8 mouse cellular contexts compared by ENCODE assay signal in the genomic region with DNA sequence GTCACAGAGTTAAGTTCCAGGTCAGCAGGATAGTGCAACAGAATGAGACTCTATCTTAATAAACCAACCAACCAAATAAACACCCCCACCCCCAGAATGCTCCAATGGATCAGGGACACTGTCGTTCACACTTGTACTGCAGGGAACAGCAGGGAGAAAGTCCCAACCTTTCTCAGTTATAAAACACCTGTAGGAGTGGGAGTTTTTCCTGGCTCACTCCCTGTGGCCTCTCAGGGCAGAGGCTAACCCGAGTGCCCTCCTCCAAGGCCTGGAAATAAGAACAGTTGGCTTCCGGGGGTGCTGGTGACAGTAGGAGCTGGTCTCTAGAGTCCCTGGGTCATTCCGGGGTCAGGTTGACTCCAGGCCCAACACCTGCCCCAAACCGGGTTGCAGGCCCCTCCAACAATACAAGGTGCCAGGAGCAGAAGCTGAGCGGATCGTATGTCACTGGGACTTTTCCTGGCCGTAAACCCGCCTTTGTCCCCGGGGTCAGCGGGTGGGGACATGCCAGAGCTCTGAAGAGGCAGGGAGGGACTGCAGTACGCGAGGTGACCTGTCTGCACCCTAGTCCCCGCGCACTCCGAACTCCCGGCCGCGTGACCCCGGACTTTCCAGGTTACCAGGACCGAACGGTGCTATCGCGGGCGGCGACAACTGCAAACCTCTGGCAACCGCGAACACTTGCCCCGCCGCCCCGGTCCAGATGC. TPM values are rescaled to one million over a fixed set of nuclear protein-coding genes. Genes with fewer than 3 reads are reported as not detected.
DNase-seq lines count a peak whose midpoint lies in the region; ATAC-seq and TF ChIP-seq lines count a peak whose summit lies in the region.

No protein-coding gene starts in this region.

- H3K4me1 ChIP-seq in lung, adult 2 months (ENCODE audit: control insufficient read depth, insufficient read depth, low read length): peaks cover 3% of the 10 kb centered on the region
- no peaks in the 10 kb centered on the region for H3K4me1 ChIP-seq in embryonic facial prominence, embryonic 11.5 days (ENCODE audit: control insufficient read depth, insufficient read depth, low read length)
- no peaks in the 10 kb centered on the region for H3K4me1 ChIP-seq in intestine, postnatal 0 days (replicated peaks; ENCODE audit: control insufficient read depth, insufficient read depth, low read length)
- peaks cover 54% of the 10 kb centered on the region for H3K4me1 ChIP-seq in midbrain, embryonic 12.5 days

- H3K9me3 ChIP-seq in embryonic facial prominence, embryonic 11.5 days (replicated peaks; ENCODE audit: control insufficient read depth, low read length): no peaks in the 10 kb centered on the region
- no peaks in the 10 kb centered on the region for H3K9me3 ChIP-seq in intestine, postnatal 0 days (ENCODE audit: control insufficient read depth)
- H3K9me3 ChIP-seq in midbrain, embryonic 12.5 days: no peaks in the 10 kb centered on the region

- DNase-seq in lung, adult 2 months: no peak
- no peak for DNase-seq in lung, postnatal 25 days (ENCODE audit: low spot score)
- no peak for DNase-seq in embryonic facial prominence, embryonic 11.5 days (ENCODE audit: low spot score)
- no peak for DNase-seq in thymus, postnatal 25 days
- no peak for DNase-seq in gastrocnemius, postnatal 10 days

- peak overlapping the region; percentile 56; the same call in 1 of the 2 replicates for H3K27ac ChIP-seq in embryonic facial prominence, embryonic 11.5 days (replicated peaks; ENCODE audit: low read depth, low read length)
- peak overlapping the region; percentile 91 for H3K27ac ChIP-seq in intestine, postnatal 0 days (ENCODE audit: low read depth, low read length)
- H3K27ac ChIP-seq in midbrain, embryonic 12.5 days (replicated peaks): peak overlapping the region; percentile 69

- WGBS in lung, adult 2 months: 2% methylated on average over 31 of the region's 31 CpGs
- WGBS in embryonic facial prominence, embryonic 11.5 days: 2% methylated on average over 31 of the region's 31 CpGs
- WGBS in intestine, postnatal 0 days: under 1% methylated on average over 31 of the region's 31 CpGs
- 2% methylated on average over 31 of the region's 31 CpGs for WGBS in midbrain, embryonic 12.5 days

- TF ChIP-seq POLR2A in lung, adult 2 months (IDR thresholded peaks at IDR 0.05; ENCODE audit: borderline replicate concordance, extremely low read depth, low read depth, low read length): no peak

- peak overlapping the region; percentile 70 for H3K4me2 ChIP-seq in embryonic facial prominence, embryonic 11.5 days (ENCODE audit: low read depth, low read length)
- H3K4me2 ChIP-seq in intestine, postnatal 0 days (replicated peaks; ENCODE audit: low read depth): peak overlapping the region; percentile 92
- peak overlapping the region; percentile 86 for H3K4me2 ChIP-seq in midbrain, embryonic 12.5 days (replicated peaks)

- peak overlapping the region; percentile 91 for H3K4me3 ChIP-seq in lung, adult 2 months (replicated peaks; ENCODE audit: extremely low read depth, low read depth, low read length)
- peak overlapping the region; percentile 76 for H3K4me3 ChIP-seq in embryonic facial prominence, embryonic 11.5 days (ENCODE audit: low read depth, low read length)
- peak overlapping the region; percentile 85 for H3K4me3 ChIP-seq in intestine, postnatal 0 days (ENCODE audit: low read depth, low read length)
- H3K4me3 ChIP-seq in midbrain, embryonic 12.5 days: peak overlapping the region; percentile 76

- H3K36me3 ChIP-seq in embryonic facial prominence, embryonic 11.5 days (replicated peaks; ENCODE audit: control insufficient read depth, insufficient read depth, low read depth, low read length): no peaks in the 10 kb centered on the region
- H3K36me3 ChIP-seq in intestine, postnatal 0 days (ENCODE audit: control insufficient read depth, insufficient read depth): peaks cover 24% of the 10 kb centered on the region
- H3K36me3 ChIP-seq in midbrain, embryonic 12.5 days: peaks cover 4% of the 10 kb centered on the region; the same call in 1 of the 2 replicates

- peak; percentile 31 for ATAC-seq in embryonic facial prominence, embryonic 11.5 days (replicated peaks; ENCODE audit: insufficient number of reproducible peaks, low FRiP score, low TSS enrichment, low read depth)
- peak; percentile 75 for ATAC-seq in intestine, postnatal 0 days
- peak; percentile 0; the same call in 1 of the 2 replicates for ATAC-seq in midbrain, embryonic 12.5 days (ENCODE audit: low FRiP score, low read depth)
- no peak for ATAC-seq in frontal cortex, adult (ENCODE audit: low TSS enrichment)

- no peak for TF ChIP-seq CTCF in lung, adult 2 months (IDR thresholded peaks at IDR 0.05; ENCODE audit: insufficient read depth, low read length)
- no peak for TF ChIP-seq CTCF in intestine, postnatal 0 days (IDR thresholded peaks at IDR 0.05; ENCODE audit: low read depth)

- peak overlapping the region; percentile 85 for H3K9ac ChIP-seq in embryonic facial prominence, embryonic 11.5 days (replicated peaks; ENCODE audit: low read length)
- peak overlapping the region; percentile 82 for H3K9ac ChIP-seq in intestine, postnatal 0 days (ENCODE audit: low read depth, low read length)
- H3K9ac ChIP-seq in midbrain, embryonic 12.5 days (replicated peaks): peak overlapping the region; percentile 85

- no peaks in the 10 kb centered on the region for H3K27me3 ChIP-seq in embryonic facial prominence, embryonic 11.5 days (ENCODE audit: control insufficient read depth, insufficient read depth, low read length)
- H3K27me3 ChIP-seq in intestine, postnatal 0 days (replicated peaks; ENCODE audit: control insufficient read depth, insufficient read depth, low read length): no peaks in the 10 kb centered on the region
- H3K27me3 ChIP-seq in midbrain, embryonic 12.5 days: no peaks in the 10 kb centered on the region

RNA-seq across cellular contexts. Expression of gene Pgpep1, which starts 1.1 kb away (rescaled TPM):
- polyA plus RNA-seq in lung, adult 2 months (2012; rRNA removed): 32.2 and 33.7 TPM in 2 replicates
- polyA plus RNA-seq in embryonic facial prominence, embryonic 11.5 days (2014; fragmentation: Nextera tagmentation; extraction: Ambion mirVana): 59.8 and 71.3 TPM in 2 replicates
- polyA plus RNA-seq in intestine, postnatal 0 days (2015; fragmentation: Nextera tagmentation; extraction: Ambion mirVana): 79.0 and 92.1 TPM in 2 replicates
- 82.7 and 93.7 TPM in 2 replicates for polyA plus RNA-seq in midbrain, embryonic 12.5 days (2016; fragmentation: Nextera tagmentation; extraction: Ambion mirVana)
- 10 to 100 TPM; 22.5 to 23.4 TPM for total RNA-seq in gastrocnemius, postnatal 10 days (2021)

RNA-seq across cellular contexts. Expression of gene Lsm4, which starts 14.0 kb away (rescaled TPM):
- polyA plus RNA-seq in lung, adult 2 months (2012; rRNA removed): 75.2 and 76.3 TPM in 2 replicates
- polyA plus RNA-seq in embryonic facial prominence, embryonic 11.5 days (2014; fragmentation: Nextera tagmentation; extraction: Ambion mirVana): 323 and 334 TPM in 2 replicates
- polyA plus RNA-seq in intestine, postnatal 0 days (2015; fragmentation: Nextera tagmentation; extraction: Ambion mirVana): 181 and 182 TPM in 2 replicates
- 255 and 263 TPM in 2 replicates for polyA plus RNA-seq in midbrain, embryonic 12.5 days (2016; fragmentation: Nextera tagmentation; extraction: Ambion mirVana)
- 10 to 100 TPM; 82.3 to 83.0 TPM for total RNA-seq in gastrocnemius, postnatal 10 days (2021)

RNA-seq across cellular contexts. Expression of gene Gdf15, which starts 26.8 kb away (rescaled TPM):
- 5.4 and 6.6 TPM in 2 replicates for polyA plus RNA-seq in lung, adult 2 months (2012; rRNA removed)
- 0.20 TPM in 1 of 2 replicates, not detected in the other for polyA plus RNA-seq in embryonic facial prominence, embryonic 11.5 days (2014; fragmentation: Nextera tagmentation; extraction: Ambion mirVana)
- polyA plus RNA-seq in intestine, postnatal 0 days (2015; fragmentation: Nextera tagmentation; extraction: Ambion mirVana): 1.7 and 1.9 TPM in 2 replicates
- 0.17 TPM in 1 of 2 replicates, not detected in the other for polyA plus RNA-seq in midbrain, embryonic 12.5 days (2016; fragmentation: Nextera tagmentation; extraction: Ambion mirVana)
- not detected for total RNA-seq in gastrocnemius, postnatal 10 days (2021)

RNA-seq across cellular contexts. Expression of gene Jund, which starts 39.7 kb away (rescaled TPM):
- 378 and 717 TPM in 2 replicates for polyA plus RNA-seq in lung, adult 2 months (2012; rRNA removed)
- polyA plus RNA-seq in embryonic facial prominence, embryonic 11.5 days (2014; fragmentation: Nextera tagmentation; extraction: Ambion mirVana): 94.2 and 104 TPM in 2 replicates
- polyA plus RNA-seq in intestine, postnatal 0 days (2015; fragmentation: Nextera tagmentation; extraction: Ambion mirVana): 114 and 121 TPM in 2 replicates
- 206 and 213 TPM in 2 replicates for polyA plus RNA-seq in midbrain, embryonic 12.5 days (2016; fragmentation: Nextera tagmentation; extraction: Ambion mirVana)
- 100 to 1,000 TPM in 1 of 2 experiments, 10 to 100 TPM in 1; 79.2 to 130 TPM for total RNA-seq in gastrocnemius, postnatal 10 days (2021)

RNA-seq across cellular contexts. Expression of gene Lrrc25, which starts 43.1 kb away (rescaled TPM):
- 10.4 and 10.5 TPM in 2 replicates for polyA plus RNA-seq in lung, adult 2 months (2012; rRNA removed)
- 0.32 and 0.98 TPM in 2 replicates for polyA plus RNA-seq in embryonic facial prominence, embryonic 11.5 days (2014; fragmentation: Nextera tagmentation; extraction: Ambion mirVana)
- 2.1 and 2.2 TPM in 2 replicates for polyA plus RNA-seq in intestine, postnatal 0 days (2015; fragmentation: Nextera tagmentation; extraction: Ambion mirVana)
- polyA plus RNA-seq in midbrain, embryonic 12.5 days (2016; fragmentation: Nextera tagmentation; extraction: Ambion mirVana): 1.0 and 1.6 TPM in 2 replicates
- 1 to 10 TPM; 1.2 to 3.0 TPM for total RNA-seq in gastrocnemius, postnatal 10 days (2021)
